Mouse (Mus musculus): ENCODE data around the gene Sdk1. TPM values are rescaled to one million over a fixed set of nuclear protein-coding genes. Genes with fewer than 3 reads are reported as not detected.

Gene Sdk1
- total RNA-seq, 2 experiments from 2014 or later: 9.9 to 10.6 TPM

DNA sequence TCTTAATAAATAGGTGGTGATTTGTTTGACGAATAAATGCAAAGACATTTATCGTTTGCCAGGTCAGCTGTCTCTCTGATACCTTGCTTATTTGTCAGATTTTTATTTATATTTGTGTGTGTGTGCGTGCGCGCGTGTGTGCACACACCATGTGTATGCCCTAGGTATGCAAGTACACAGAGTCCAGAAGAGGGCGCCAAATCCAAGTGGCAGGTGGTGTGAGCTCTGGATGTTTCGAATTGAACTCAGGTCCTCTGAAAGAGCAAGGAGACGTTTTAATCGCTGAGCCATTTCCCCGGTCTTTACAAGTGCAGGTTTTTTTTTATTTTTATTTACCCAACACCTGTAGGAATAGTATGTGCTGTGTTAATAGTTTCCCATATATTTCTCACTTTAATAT lies 632.5 kb downstream of the Sdk1 start:
- no peak for DNase-seq (ENCODE audit: low spot score in 2 of 2)

DNA sequence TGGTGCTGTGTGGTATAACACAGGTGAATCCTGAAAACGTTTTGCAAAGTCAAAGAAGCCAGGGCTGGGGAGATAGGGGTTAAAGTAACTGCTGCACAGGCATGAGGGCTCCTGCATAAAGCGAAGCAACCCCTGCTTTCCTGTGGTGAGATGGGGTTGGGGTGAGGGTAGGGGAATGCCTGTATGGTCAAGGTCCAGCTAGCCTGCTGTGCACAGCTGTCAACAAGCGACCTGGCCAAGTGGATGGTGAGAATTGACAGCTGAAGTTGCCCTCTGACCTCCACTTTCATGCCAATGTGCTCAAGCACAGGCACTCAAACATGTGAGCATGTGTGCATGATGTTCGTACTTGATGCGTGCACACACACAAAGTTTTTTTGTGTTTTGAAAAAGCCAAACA lies 639.4 kb downstream of the Sdk1 start:
- no peak for DNase-seq (ENCODE audit: low spot score in 2 of 2)

DNA sequence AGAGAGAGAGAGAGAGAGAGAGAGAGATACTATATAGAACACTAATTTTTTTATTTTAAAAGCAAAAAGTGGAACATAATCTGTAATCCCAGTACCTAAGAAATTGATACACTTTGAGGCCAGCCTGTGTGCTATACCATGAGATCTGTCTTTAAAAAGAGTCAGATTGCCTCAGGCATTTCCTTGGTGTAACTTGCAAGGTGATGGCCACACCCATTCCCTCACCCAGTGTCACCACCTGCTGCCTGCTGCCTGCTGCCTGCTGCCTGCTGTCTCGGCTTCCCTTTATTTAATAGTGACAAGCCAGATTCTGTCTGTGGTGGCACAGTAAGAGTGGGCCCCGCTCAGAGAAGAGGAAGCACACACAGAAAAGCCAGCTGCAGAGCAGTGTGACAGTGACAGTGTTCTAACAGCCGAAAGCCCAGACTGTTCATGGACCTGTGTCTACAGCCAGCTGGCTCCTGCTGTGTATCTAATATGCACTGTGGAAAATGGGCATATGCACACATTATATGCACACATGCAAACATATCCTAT lies 642.9 kb downstream of the Sdk1 start:
- peak in 1 of 2 experiments; percentile 41 for DNase-seq (ENCODE audit: low spot score in 2 of 2)

DNA sequence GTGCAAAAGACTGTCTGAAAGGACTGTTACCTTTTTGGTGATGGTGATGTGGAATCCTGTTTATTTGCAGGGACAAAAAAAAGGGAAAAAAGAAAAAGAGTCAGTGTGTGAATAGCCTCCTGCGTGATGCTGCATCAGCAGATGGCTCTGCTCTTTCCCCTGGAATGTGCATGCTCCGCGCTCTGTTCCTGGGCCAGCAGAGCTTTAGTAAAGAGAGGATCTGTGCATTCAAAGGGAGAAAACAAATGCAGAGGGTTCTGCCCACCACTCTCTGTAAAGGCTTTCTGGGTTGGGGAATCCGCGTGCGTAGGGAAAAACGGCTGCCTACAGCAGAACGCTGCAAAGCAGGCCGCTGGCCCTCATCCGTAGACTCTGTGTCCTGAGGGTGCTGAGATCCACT lies 644.7 kb downstream of the Sdk1 start:
- DNase-seq (ENCODE audit: low spot score in 2 of 2): peak in 1 of 2 experiments; percentile 39

DNA sequence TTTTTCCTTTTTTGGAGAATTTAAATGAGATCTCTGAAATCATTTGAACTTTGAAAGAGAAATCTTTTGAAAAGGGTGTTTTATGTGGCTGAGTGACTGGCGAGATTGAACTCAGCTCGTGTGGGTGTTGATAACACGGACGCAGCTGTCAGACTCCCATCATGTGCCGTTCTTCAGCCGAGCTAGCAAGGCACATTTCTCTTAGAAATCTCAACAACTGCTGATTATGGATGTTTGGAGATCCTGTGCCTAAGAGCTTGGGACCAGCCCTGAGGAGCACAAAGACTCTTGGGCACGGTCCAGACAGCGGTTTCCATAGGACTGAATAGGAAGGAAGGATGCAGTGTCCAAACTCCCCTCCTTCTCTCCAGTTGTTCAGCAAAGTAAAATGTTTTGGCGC lies 648.5 kb downstream of the Sdk1 start:
- no peak for DNase-seq (ENCODE audit: low spot score in 2 of 2)

- no peak for DNase-seq (ENCODE audit: low spot score in 2 of 2)
Measured at GRCm38 (mm10) chr5:141896402-141896801, 655.1 kb downstream of the Sdk1 start.

DNA sequence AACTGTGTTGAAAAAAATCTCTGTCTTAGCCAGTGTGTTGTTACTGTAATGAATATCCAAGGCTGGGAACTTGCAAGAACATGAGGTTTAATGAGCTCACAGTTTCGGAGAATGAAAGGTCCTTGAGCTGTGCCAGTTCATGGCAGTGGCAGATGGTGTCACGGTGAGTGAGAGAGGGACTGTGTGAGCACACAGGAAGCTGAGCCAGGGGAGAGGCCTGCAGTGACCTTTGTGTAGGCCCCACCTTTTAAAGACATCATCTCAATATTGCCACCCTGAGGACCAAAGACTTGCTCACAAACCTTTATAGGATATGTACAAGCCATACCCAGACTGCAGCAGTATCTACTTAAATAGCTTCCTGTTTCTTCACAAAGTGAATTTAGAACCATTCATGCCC lies 656.2 kb downstream of the Sdk1 start:
- DNase-seq (ENCODE audit: low spot score in 2 of 2): no peak

DNA sequence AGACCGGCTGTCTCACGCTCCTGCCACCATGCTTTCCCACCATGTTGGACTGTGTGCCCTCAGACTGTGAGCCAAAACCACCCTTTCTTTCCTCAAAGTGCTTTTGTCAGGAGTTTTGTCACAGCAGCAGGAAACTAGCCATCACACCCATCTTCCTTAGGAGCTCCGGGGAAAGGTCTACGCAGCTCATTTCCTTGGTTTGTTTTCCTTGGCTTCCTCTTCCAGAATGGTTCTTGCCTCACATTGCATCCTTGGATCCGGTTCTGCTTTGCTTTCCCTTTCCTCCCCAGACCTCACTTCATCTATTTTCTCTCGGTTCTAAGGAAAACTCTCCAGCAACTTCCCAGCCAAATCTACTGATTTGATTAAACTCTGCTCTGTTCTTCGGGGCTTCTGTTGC lies 658.5 kb downstream of the Sdk1 start:
- DNase-seq (ENCODE audit: low spot score in 2 of 2): no peak

DNA sequence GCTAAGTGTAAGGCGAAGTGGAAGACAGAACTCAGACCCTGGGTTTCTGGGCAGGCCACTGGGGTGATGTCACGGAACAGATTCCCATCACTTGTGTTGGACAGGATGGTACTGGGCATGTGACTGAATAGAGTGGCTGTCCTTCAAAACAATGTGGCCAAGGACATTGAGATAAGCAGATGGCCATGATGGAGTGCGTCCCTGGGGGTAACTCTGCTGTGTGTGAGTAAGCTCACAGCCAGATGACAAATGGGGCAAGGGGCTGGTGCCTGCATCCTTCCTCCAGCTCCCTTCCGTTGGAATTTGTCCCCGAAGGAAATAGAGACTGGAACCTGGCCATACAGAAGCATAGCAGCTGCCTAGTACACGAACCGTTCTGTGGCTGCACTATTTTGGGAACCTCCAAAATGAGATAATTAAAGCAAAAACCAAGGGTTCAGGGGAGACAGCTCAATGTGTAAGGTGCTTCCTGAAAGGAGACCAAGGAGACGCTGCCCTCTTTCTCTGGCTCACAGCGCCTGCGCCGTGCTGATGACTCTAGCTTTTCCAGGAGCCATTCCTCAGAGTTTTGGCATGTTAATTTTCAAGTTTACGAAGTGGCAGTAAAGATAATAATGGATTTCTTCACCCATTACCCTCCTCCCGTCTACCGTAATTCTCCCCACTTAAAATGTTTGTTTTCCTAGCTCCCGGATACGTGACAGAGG lies 661.4 kb downstream of the Sdk1 start:
- DNase-seq (ENCODE audit: low spot score in 2 of 2): no peak

GRCm38 (mm10) chr5:141910444-141910843 lies 669.2 kb downstream of the Sdk1 start:
- no peak for DNase-seq (ENCODE audit: low spot score in 2 of 2)

DNA sequence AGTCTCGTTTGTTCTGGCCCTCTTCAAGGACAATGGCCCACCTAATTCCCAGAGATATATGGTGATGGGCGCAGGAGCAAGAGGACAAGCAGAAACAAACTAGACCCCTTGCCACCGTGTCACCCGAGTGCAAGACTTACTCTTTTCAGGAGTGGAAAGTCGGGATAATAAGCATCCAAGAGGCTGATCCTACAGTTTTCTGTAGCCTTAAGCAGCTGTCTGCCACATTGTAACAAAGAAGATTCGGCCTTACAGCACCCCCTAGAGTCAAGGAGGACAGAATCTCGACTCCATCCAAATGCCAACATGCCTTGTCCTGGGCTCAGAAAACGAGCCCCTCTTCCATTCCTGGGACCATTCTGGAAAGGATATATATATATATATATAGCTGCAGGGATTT lies 669.6 kb downstream of the Sdk1 start:
- no peak for DNase-seq (ENCODE audit: low spot score in 2 of 2)

GRCm38 (mm10) chr5:141912881-141913280 lies 671.6 kb downstream of the Sdk1 start:
- DNase-seq (ENCODE audit: low spot score in 2 of 2): no peak

- DNase-seq (ENCODE audit: low spot score in 2 of 2): no peak
Measured at GRCm38 (mm10) chr5:141916954-141917353, 675.7 kb downstream of the Sdk1 start.

GRCm38 (mm10) chr5:141939000-141939399 lies 697.7 kb downstream of the Sdk1 start:
- DNase-seq (ENCODE audit: low spot score in 2 of 2): no peak

GRCm38 (mm10) chr5:141940636-141941035 lies 699.3 kb downstream of the Sdk1 start:
- DNase-seq (ENCODE audit: low spot score in 2 of 2): peak in 1 of 2 experiments; percentile 32

DNA sequence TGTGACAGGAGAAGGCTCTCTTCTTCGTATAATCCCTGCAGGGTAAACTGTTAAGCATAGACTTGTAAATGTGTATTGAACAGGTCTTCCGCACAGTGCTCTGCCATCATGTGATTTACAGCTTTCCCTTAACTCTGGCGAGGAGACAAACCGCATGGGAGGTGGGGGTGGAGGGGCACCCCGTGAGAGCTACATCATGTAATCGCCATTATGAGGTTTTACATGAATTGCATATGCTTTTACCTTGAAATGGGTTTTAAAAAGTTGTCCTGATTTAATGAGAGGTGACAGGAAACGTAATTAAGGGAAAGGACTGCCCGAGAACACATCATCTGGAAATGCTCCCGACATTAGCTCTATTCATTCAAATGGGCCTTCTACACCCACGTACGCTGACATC lies 709.5 kb downstream of the Sdk1 start:
- no peak for DNase-seq (ENCODE audit: low spot score in 2 of 2)

DNA sequence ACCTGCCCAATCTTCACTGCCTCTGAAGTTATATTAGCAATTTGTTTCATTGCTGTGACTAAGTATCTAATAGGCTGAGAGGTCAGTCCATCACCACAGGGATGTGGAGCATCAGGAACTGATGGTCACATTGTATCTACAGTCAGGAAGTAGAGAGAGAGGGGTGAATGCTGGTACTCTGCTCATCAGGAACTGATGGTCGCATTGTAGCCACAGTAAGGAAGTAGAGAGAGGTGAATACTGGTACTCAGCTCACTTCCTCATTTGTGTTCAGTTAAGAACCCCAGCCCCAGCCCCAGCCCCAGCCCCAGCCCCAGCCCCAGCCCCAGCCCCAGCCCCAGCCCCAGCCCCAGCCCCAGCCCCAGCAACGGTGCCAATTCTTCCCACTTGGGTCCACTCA lies 711.0 kb downstream of the Sdk1 start:
- no peak for DNase-seq (ENCODE audit: low spot score in 2 of 2)

- DNase-seq (ENCODE audit: low spot score in 2 of 2): no peak
Measured at GRCm38 (mm10) chr5:141952708-141953490, 711.6 kb downstream of the Sdk1 start.

DNA sequence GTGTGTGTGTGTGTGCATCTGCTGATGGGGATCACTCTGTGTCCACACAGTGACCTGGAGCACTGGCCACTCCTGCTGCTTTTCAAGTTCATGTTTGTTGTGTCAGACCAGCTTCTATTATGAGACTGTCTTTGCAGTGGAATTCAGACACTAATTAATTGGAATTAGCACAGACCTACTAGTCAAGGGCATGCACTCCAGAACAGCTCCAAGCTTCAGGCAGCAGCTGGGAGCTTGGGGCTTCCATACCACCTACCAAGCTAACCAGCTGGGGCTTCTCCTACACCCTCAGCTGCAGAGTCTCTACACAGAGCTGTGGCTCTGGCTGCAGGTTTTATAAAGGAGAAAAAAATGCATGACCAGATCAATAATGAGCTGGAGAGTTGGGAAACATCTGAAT lies 729.8 kb downstream of the Sdk1 start:
- no peak for DNase-seq (ENCODE audit: low spot score in 2 of 2)

GRCm38 (mm10) chr5:141979511-141979910 lies 738.2 kb downstream of the Sdk1 start:
- no peak for DNase-seq (ENCODE audit: low spot score in 2 of 2)

DNA sequence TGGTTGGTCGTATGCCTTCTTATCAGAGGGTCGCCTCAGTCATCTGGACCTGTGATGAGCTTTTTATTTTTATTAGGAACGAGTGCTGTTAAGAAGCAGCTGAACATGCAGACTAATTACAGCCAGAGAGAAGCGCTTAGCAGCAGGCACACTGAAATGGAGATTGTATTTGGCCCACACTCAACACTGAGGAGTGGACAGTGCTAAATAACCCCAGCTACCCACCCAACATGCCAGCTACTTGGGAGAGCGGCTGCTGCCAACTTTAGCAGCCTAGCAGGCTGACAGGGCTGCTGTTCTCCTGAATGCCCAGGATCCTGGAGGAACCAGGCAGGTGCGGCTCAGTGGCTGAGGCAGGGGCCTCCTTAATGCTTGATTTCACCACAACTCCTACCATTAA lies 739.5 kb downstream of the Sdk1 start:
- DNase-seq (ENCODE audit: low spot score in 2 of 2): no peak

GRCm38 (mm10) chr5:141984322-141984721 lies 743.0 kb downstream of the Sdk1 start:
- DNase-seq (ENCODE audit: low spot score in 2 of 2): no peak
